Mouse (Mus musculus) midbrain, embryonic 13.5 days (tissue): ENCODE data around the gene Gm10964. TPM values are rescaled to one million over a fixed set of nuclear protein-coding genes. Genes with fewer than 3 reads are reported as not detected.
A peak's percentile ranks its signal among the peaks of the same experiment; 100 is the strongest.

ENCODE experiments used
- ATAC-seq: fragments of 200-750 bp; cut with Nextera tagmentation; 2 replicates; pipeline ENCODE4 v1.8.0; 2017; ENCODE audit warnings: mild to moderate bottlenecking, moderate TSS enrichment, moderate library complexity
- H3K27ac ChIP-seq: fragments of 300-500 bp; sonication (generic); 2 replicates; pipeline ENCODE4 v1.5.1; 2015; ENCODE audit warnings: inconsistent platforms, mild to moderate bottlenecking, moderate library complexity
- H3K27me3 ChIP-seq: fragments of 300-500 bp; sonication (generic); 2 replicates; pipeline ENCODE4 v1.6.1; 2015; ENCODE audit warnings: mild to moderate bottlenecking, inconsistent platforms
- H3K36me3 ChIP-seq: fragments of 300-500 bp; sonication (generic); 2 replicates; pipeline ENCODE4 v1.6.1; 2015; ENCODE audit warnings: mild to moderate bottlenecking, inconsistent platforms
- H3K4me1 ChIP-seq: fragments of 300-500 bp; sonication (generic); replicated peaks from 2 replicates; pipeline ENCODE4 v1.6.1; 2015; ENCODE audit warnings: inconsistent platforms
- H3K4me2 ChIP-seq: fragments of 300-500 bp; sonication (generic); replicated peaks from 2 replicates; pipeline ENCODE4 v1.6.1; 2015; ENCODE audit warnings: moderate library complexity, mild to moderate bottlenecking, inconsistent platforms
- H3K4me3 ChIP-seq: fragments of 300-500 bp; sonication (generic); replicated peaks from 2 replicates; pipeline ENCODE4 v1.5.1; 2015; ENCODE audit warnings: mild to moderate bottlenecking, inconsistent platforms
- H3K9ac ChIP-seq: fragments of 300-500 bp; sonication (generic); replicated peaks from 2 replicates; pipeline ENCODE4 v1.6.1; 2015; ENCODE audit warnings: mild to moderate bottlenecking, inconsistent platforms
- H3K9me3 ChIP-seq: fragments of 300-500 bp; sonication (generic); 2 replicates; pipeline ENCODE4 v1.6.1; 2016; ENCODE audit warnings: mild to moderate bottlenecking, inconsistent platforms
- WGBS: fragments of 180-500 bp; shearing (Covaris S2); methylation state at CpG from one replicate; pipeline ENCODE4 v1.1.7; 2015; 5-methylcytosine and 5-hydroxymethylcytosine counted together
- polyA plus RNA-seq: library from polyadenylated mRNA; unstranded; fragments of >200 nt; fragmentation: Nextera tagmentation; extraction: Ambion mirVana; gene quantifications from 2 replicates; pipeline ENCODE4 v1.2.1, GENCODE M21; 2015

Gm10964 gene
- polyA plus RNA-seq, result not detected in 2 replicates

DNA sequence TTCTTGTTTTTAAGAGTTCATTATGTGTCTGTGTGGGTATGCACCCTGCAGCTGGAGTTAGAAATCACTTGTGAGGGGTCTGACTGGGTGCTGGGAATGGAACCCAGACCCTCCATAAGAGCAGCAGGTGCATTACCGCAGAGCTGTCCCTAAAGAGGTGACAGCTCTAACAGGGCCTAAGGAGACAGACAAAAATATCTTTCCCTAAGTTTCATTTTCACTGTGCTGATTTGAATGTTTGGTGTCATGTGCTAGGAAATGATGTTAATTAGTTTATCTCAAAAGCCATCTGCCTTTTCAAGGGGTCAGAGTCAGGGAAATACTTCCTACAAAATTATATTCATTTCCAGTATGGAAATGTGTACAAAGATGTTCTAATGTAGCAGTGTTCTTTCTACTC, at the start of gene Gm10964:
TSS of gene Gm10964 (plus strand) at position 38 of the 400 bp plus-strand sequence.
- Histone ChIP-seq H3K4me1 (peaks cover 39% of the 10 kb centered on the region), H3K36me3 (peaks cover 20% of the 10 kb centered on the region), H3K9me3 (no peaks in the 10 kb centered on the region), H3K27me3 (no peaks in the 10 kb centered on the region; the same call in 1 of the 2 replicates), H3K4me2 (peak within 1 kb of the TSS; percentile 49), H3K27ac (peak within 1 kb of the TSS; percentile 80), H3K4me3 (peak within 1 kb of the TSS; percentile 17; the same call in 1 of the 2 replicates), H3K9ac (0 out of 2 replicates have a peak within 1 kb of the TSS, but pooled peaks have one; percentile 52)
- ATAC-seq, result no peak
- WGBS, result 88% methylated on average over 1 of the region's 1 CpGs

DNA sequence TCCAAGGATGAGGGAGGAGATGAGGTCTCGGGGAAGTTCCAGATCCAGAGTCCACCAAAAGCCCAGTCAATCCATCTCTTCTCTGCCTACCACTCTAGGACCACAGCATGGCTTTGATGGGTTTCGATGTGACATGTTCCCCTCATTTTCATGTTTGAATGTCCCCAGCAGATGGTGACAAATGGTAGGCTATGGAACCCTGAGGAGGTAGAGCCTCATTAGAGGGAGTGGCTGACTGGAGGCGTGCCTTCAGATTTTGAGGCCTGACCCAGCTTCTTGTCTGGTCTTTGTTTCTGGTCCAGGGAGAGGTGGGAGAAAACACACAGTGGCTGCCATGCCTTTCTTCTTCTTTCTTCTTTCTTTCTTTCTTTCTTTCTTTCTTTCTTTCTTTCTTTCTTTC, 48.7 kb upstream of the Gm10964 start:
- H3K27me3 ChIP-seq, result no peaks in the 10 kb centered on the region
- H3K9me3 ChIP-seq, result no peaks in the 10 kb centered on the region
- no peak overlapping the region for H3K27ac ChIP-seq
- no peaks in the 10 kb centered on the region for H3K4me1 ChIP-seq
- H3K4me2 ChIP-seq, result no peak overlapping the region
- ATAC-seq, result no peak
- H3K4me3 ChIP-seq, result no peak overlapping the region
- H3K36me3 ChIP-seq, result no peaks in the 10 kb centered on the region
- no peak overlapping the region for H3K9ac ChIP-seq
- 85% methylated on average over 3 of the region's 3 CpGs for WGBS

DNA sequence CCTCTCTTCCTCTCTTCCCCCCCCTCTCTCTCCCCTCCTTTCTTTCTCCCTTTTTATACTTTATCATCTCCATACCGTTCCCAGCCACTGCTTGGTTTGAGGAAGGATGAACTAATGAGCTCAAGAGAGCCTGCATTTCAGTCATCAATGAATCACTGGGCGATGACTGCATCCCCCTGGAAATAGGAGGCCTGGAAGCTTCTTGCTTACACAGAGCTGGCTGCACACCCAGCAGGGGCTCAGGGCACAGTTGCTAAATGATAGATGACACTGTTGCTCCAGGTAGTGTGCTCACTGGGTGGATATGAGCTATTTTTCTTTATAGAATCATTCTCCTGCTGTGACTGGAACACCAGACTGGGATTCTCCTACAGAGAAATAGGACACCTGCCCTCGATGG, 43.6 kb upstream of the Gm10964 start:
- H3K36me3 ChIP-seq, result no peaks in the 10 kb centered on the region
- H3K4me3 ChIP-seq, result no peak overlapping the region
- H3K27me3 ChIP-seq, result no peaks in the 10 kb centered on the region
- H3K4me1 ChIP-seq, result no peaks in the 10 kb centered on the region
- WGBS, result 66% methylated on average over 3 of the region's 3 CpGs
- no peak for ATAC-seq
- no peak overlapping the region for H3K4me2 ChIP-seq
- H3K27ac ChIP-seq, result no peak overlapping the region
- H3K9ac ChIP-seq, result no peak overlapping the region
- H3K9me3 ChIP-seq, result no peaks in the 10 kb centered on the region

DNA sequence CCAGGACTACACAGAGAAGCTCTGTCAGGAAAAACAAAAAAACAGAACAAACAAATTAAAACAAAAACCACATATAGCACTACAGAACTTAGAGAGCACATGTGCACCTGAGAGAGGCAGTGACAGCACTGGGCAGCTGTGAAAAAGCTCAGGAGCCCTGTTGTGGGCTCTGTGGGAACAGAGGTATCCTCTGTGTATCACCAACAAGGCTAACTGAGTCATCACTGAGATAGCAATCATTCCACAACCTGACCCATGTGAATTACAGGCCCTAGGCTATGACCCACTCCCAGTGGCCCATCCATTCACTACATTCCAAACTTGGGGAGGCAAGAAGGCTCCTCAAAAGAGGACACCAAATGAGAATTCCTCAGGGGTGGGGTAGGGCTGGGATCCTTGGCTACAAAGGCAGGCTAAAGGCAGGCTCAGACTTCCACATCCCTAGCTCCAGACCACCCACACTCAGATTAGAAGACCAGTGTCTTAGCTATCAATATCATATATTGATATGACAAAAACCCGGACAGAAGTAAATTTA, 42.7 kb upstream of the Gm10964 start:
- H3K9ac ChIP-seq, result no peak overlapping the region
- H3K4me1 ChIP-seq, result no peaks in the 10 kb centered on the region
- 93% methylated on average over 1 of the region's 1 CpGs for WGBS
- no peaks in the 10 kb centered on the region for H3K9me3 ChIP-seq
- no peaks in the 10 kb centered on the region for H3K36me3 ChIP-seq
- no peaks in the 10 kb centered on the region for H3K27me3 ChIP-seq
- no peak for ATAC-seq
- no peak overlapping the region for H3K27ac ChIP-seq
- no peak overlapping the region for H3K4me3 ChIP-seq
- H3K4me2 ChIP-seq, result no peak overlapping the region

DNA sequence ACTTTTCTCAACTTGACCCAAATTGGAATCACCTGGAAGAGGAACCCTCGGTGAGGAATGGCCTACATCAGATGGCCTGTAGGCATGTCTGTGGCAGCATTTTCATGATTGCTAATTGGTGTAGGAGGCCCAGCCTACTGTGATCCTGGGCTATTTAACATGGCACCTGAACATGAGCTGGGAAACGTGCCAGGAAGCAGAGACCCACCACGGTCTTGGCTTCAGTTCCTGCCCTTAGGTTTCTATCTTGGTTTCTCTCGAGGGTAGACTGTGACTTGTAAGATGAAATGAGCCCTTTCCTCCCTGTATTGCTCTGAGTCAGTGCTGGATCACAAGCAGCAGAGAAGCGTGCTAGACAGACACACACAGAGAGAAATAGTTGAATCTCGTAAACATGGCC, 34.5 kb upstream of the Gm10964 start:
- no peak overlapping the region for H3K4me2 ChIP-seq
- no peak overlapping the region for H3K27ac ChIP-seq
- no peak overlapping the region for H3K4me3 ChIP-seq
- ATAC-seq, result no peak
- no peaks in the 10 kb centered on the region for H3K9me3 ChIP-seq
- H3K27me3 ChIP-seq, result 0 out of 2 replicates have a peak, but pooled peaks cover 2% of the 10 kb centered on the region
- no peak overlapping the region for H3K9ac ChIP-seq
- 89% methylated on average over 6 of the region's 6 CpGs for WGBS
- no peaks in the 10 kb centered on the region for H3K4me1 ChIP-seq
- no peaks in the 10 kb centered on the region for H3K36me3 ChIP-seq

DNA sequence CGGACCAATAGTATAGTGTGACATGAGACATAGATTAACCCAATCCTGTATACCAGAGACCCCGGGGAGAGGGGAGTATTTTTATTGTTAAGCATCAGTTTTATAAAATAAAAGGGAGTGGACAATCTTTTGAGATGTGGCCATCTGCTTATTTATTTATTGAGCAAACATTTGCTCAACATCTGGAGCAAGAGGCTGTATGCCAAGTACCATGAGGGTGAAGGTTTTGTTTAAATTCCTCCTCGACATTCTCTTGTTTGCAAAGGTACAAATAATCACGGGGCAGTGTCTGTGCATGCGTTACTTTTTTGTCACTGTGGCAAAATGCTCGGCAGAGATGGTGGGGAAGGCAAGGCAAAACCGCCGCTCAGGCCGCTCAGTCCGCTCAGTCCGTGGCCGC, 33.7 kb upstream of the Gm10964 start:
- Histone ChIP-seq H3K27ac (no peak overlapping the region), H3K9ac (no peak overlapping the region), H3K27me3 (0 out of 2 replicates have a peak, but pooled peaks cover 2% of the 10 kb centered on the region), H3K4me2 (no peak overlapping the region), H3K36me3 (no peaks in the 10 kb centered on the region), H3K4me3 (no peak overlapping the region), H3K9me3 (no peaks in the 10 kb centered on the region), H3K4me1 (no peaks in the 10 kb centered on the region)
- no peak for ATAC-seq
- 88% methylated on average over 12 of the region's 12 CpGs for whole genome bisulfite sequencing

DNA sequence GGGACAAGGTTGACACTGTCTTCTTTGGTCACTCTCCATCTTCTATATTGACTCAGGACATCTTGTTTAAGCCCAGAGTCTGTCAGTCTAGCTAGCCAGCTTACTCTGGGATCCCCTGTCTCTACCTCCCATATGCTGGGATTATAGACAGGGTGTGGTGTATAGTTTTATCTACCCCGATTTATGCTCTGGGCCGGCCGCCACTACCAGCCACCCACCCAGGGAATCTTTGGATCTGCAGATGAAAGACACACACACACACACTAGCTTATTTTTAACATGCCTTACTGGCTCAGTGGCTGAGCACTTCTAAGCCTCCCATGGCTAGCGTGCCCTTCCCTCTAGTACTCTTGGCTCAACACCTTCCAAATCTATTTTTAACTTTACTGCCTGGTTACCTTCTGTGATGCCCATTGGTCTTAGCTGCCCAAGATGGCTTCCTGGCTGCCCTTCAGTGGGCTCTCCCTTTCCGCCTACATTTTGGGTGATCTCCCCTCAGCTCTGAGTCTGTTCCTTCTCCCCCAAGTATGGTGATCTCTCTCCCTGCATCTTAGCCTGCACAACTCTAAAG, 29.6 kb upstream of the Gm10964 start:
- H3K27ac ChIP-seq, result no peak overlapping the region
- H3K9ac ChIP-seq, result no peak overlapping the region
- no peak overlapping the region for H3K4me2 ChIP-seq
- H3K27me3 ChIP-seq, result 0 out of 2 replicates have a peak, but pooled peaks cover 2% of the 10 kb centered on the region
- 93% methylated on average over 5 of the region's 5 CpGs for WGBS
- H3K4me1 ChIP-seq, result no peaks in the 10 kb centered on the region
- no peaks in the 10 kb centered on the region for H3K9me3 ChIP-seq
- no peak for ATAC-seq
- no peaks in the 10 kb centered on the region for H3K36me3 ChIP-seq
- H3K4me3 ChIP-seq, result no peak overlapping the region

DNA sequence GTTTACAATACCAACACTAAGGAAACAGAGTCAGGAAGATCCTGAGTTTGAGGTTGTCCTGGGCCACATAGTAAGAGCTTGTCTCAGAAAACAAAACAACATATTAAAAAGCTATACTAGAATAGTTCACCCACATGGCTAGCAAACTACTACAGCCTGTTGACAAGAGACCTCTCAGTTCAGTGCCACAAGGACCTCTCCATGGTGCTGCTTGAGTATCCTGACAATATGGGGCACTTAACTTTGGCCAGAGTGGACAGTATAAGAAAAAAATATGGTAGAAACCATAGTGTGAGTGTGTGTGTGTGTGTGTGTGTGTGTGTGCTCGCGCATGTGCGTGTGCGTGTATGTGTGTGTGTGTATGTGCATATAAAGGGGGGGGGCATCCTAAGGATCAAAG, 27.0 kb upstream of the Gm10964 start:
- WGBS, result 100% methylated on average over 4 of the region's 4 CpGs
- H3K27me3 ChIP-seq, result peaks cover 8% of the 10 kb centered on the region

DNA sequence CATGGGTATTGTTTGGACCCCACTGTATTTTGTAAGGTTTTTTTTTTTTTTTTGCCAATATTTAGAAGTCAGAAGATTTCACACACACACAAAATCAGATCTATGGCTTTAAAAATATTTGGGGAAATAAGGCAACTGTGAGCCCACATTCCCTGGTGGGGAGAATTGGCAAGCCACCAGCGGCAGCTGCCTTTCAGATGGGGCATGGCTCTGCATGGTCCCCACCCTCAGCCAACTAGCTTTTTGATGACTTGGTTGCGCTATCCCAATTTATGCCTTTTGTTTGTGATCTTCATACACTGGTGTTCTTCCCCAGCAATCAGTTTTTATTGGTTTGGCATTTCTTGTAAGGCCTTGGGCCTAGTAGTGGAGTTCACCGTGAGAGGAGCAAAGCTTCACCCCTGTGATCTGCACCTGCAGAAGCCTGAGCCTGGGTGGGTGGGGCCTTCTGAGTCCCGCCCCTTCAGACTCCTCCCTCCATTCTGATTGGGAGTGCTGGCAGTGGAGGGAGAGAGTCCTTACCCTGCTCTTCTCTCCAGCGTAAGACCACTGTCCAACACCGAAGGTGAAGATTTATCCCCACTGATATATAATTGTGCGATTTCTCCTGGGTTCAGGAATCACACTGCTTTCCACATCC, 24.8 kb upstream of the Gm10964 start:
- Histone ChIP-seq H3K4me1 (peaks cover 23% of the 10 kb centered on the region), H3K4me3 (no peak overlapping the region), H3K9me3 (no peaks in the 10 kb centered on the region), H3K27ac (no peak overlapping the region), H3K36me3 (no peaks in the 10 kb centered on the region), H3K27me3 (peaks cover 6% of the 10 kb centered on the region), H3K4me2 (no peak overlapping the region), H3K9ac (no peak overlapping the region)
- ATAC-seq, result no peak
- WGBS, result 77% methylated on average over 7 of the region's 7 CpGs

More for the DNA sequence above, 27.0 kb upstream of the Gm10964 start:
- peaks cover 12% of the 10 kb centered on the region for H3K4me1 ChIP-seq
- no peak overlapping the region for H3K4me2 ChIP-seq
- H3K36me3 ChIP-seq, result no peaks in the 10 kb centered on the region
- H3K9ac ChIP-seq, result no peak overlapping the region
- H3K4me3 ChIP-seq, result no peak overlapping the region
- no peak overlapping the region for H3K27ac ChIP-seq
- ATAC-seq, result no peak
- no peaks in the 10 kb centered on the region for H3K9me3 ChIP-seq

DNA sequence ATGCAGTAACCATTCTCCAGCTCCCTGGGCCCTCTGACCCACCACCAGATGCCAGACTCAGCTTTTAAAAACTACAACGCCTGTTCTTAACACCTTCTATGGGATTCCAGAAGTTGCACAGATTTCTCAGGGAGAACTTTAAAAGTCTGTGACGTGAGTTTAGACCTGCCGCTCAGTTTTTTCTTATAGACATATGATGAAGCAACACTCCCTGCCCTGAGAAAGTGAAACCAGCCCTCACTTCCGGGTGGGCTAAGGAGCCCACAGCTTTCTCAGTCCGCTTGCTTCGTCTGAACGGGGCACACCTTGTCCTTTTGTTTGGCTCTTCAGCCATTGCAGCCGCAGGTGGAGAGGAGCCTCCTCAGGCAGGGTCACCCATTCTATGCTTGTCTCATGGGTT, 24.2 kb upstream of the Gm10964 start:
- Histone ChIP-seq H3K4me1 (peaks cover 24% of the 10 kb centered on the region), H3K36me3 (no peaks in the 10 kb centered on the region), H3K27ac (no peak overlapping the region), H3K9ac (no peak overlapping the region), H3K4me3 (no peak overlapping the region), H3K9me3 (no peaks in the 10 kb centered on the region), H3K4me2 (no peak overlapping the region), H3K27me3 (peaks cover 6% of the 10 kb centered on the region)
- no peak for ATAC-seq
- WGBS, result 87% methylated on average over 8 of the region's 8 CpGs

DNA sequence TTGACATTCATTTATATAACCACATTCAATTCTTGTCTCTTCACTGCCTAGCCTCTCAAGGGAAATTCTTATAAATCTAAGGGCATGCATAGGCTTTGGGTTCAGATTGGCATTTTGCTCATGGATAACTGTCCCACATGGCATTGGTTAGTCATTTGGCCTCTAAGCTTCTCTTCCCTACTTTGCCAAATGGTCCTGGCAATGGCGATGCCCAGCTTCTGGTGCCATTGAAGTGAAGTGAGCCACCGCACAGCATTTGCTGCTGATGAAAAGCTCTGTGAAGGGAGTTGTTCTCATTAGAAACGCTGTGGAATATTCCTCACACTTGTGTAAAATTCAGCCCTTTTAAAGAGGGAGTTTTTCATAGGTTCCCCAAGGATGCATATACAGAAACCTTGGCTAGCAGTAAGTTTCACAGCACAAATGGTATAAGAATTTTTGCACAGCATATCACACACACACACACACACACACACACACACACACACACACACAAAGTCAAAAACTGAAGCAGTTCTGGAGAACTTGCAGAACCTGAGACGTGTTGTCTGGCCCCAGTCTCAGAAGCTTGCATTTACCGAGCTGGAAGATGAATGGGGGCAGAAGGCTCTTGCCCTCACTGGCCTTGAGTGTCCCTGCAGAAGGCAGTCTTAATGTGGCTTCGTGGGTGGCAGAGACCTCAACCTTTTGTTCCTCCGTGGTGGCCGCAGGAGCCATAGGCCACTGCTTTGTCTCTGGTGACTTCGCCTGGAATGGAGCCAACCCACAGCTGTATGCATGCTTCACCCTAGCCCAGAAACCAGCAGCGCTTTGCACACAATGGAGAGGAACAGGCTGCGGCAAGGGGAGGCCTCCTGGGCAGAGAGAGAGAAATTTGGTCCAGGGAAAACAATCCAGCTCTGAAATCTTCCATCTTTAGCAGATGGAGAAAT, 23.1 kb upstream of the Gm10964 start:
- H3K27ac ChIP-seq, result no peak overlapping the region
- H3K9ac ChIP-seq, result no peak overlapping the region
- H3K27me3 ChIP-seq, result peaks cover 6% of the 10 kb centered on the region
- 27% methylated on average over 11 of the region's 11 CpGs for WGBS
- H3K4me2 ChIP-seq, result no peak overlapping the region
- peak; percentile 78 for ATAC-seq
- no peaks in the 10 kb centered on the region for H3K9me3 ChIP-seq
- H3K36me3 ChIP-seq, result no peaks in the 10 kb centered on the region
- no peak overlapping the region for H3K4me3 ChIP-seq
- peaks cover 24% of the 10 kb centered on the region for H3K4me1 ChIP-seq
